Mouse (Mus musculus): ENCODE measurements around the gene Clca3a1. TPM values are rescaled to one million over a fixed set of nuclear protein-coding genes. Genes with fewer than 3 reads are reported as not detected.
"Not testable (repeated sequence)": the region's sequence is repeated elsewhere in the genome, so short reads cannot be mapped to it uniquely, and the experiment has no call there.

Clca3a1 gene
- total and polyA plus RNA-seq, 3 experiments = 0.27 TPM; not detected in 2

GRCm38 (mm10) chr3:144753120-144753519 is 7.7 kb downstream of the Clca3a1 start:
- dilution Hi-C loops (cut with MboI; ENCODE audit: extremely low pct_ligation_motif_present, extremely low pct_unique_long_range_greater_than_20kb, low sequenced_read_pairs) = no loop called here
- Histone ChIP-seq H3K4me1 (ENCODE audit: control insufficient read depth in 1 of 2, insufficient read depth in 2 of 2) (no peaks in the 10 kb centered on the region), H3K9ac (ENCODE audit: insufficient read depth, low read depth) (no peak overlapping the region), H3K4me2 (ENCODE audit: insufficient read depth, low read depth, poor library complexity, severe bottlenecking) (no peak overlapping the region), H3K27ac (ENCODE audit: insufficient read depth, low read depth) (no peak overlapping the region), H3K4me3 (replicated peaks in 1 of 3; ENCODE audit: low read depth in 2 of 3, low read length in 2 of 3, poor library complexity in 1 of 3) (no peak overlapping the region), H3K27me3 (replicated peaks) (no peaks in the 10 kb centered on the region), H3K79me2 (replicated peaks; ENCODE audit: control insufficient read depth, extremely low read depth, insufficient read depth, poor library complexity, severe bottlenecking) (no peaks in the 10 kb centered on the region), H3K9me3 (replicated peaks; ENCODE audit: low read length) (no peaks in the 10 kb centered on the region), H3K36me3 (replicated peaks in 1 of 2; ENCODE audit: control insufficient read depth in 1 of 2, insufficient read depth in 1 of 2, low read length in 1 of 2) (no peaks in the 10 kb centered on the region)
- no peak for TF ChIP-seq CHD1 (IDR thresholded peaks at IDR 0.05; ENCODE audit: low read depth, low read length)
- peak; percentile 54 for TF ChIP-seq SMC3 (IDR thresholded peaks at IDR 0.05; ENCODE audit: low read depth, low read length)
- TF ChIP-seq TCF12 (IDR thresholded peaks at IDR 0.05; ENCODE audit: low read depth, low read length) = no peak
- no peak for TF ChIP-seq ZNF384 (IDR thresholded peaks at IDR 0.05; ENCODE audit: low read depth, low read length)
- TF ChIP-seq POLR2A (IDR thresholded peaks at IDR 0.05; ENCODE audit: low read depth, low read length) = no peak
- TF ChIP-seq MYC (IDR thresholded peaks at IDR 0.05; ENCODE audit: low read depth, low read length) = no peak
- no peak for TF ChIP-seq RCOR1 (conservative IDR thresholded peaks at IDR 0.05; ENCODE audit: low read depth, low read length)
- no peak for TF ChIP-seq POLR2AphosphoS2 (IDR thresholded peaks at IDR 0.05; ENCODE audit: low read depth, low read length)
- TF ChIP-seq MAFK (IDR thresholded peaks at IDR 0.05; ENCODE audit: insufficient replicate concordance, low read length) = no peak
- peak; percentile 78 to 97 for TF ChIP-seq CTCF (conservative IDR thresholded peaks at IDR 0.05 in 1 of 2, IDR thresholded peaks at IDR 0.05 in 1 of 2; ENCODE audit: low read depth in 2 of 2, low read length in 2 of 2)
- peak; percentile 21 for TF ChIP-seq RAD21 (IDR thresholded peaks at IDR 0.05; ENCODE audit: low read depth, low read length)
- no peak for TF ChIP-seq NRF1 (IDR thresholded peaks at IDR 0.05; ENCODE audit: low read depth, low read length)
- DNase-seq (ENCODE audit: extremely low read depth) = peak; percentile 50
- in situ Hi-C loops (cut with MboI; ENCODE audit: low pct_ligation_motif_present, low pct_unique_long_range_greater_than_20kb, low sequenced_read_pairs) = no loop called here

- H3K27ac ChIP-seq (ENCODE audit: insufficient read depth, low read depth); dilution Hi-C loops (cut with MboI; ENCODE audit: extremely low pct_ligation_motif_present, extremely low pct_unique_long_range_greater_than_20kb, low sequenced_read_pairs); H3K79me2 ChIP-seq (replicated peaks; ENCODE audit: control insufficient read depth, extremely low read depth, insufficient read depth, poor library complexity, severe bottlenecking); DNase-seq (ENCODE audit: extremely low read depth); H3K9ac ChIP-seq (ENCODE audit: insufficient read depth, low read depth); H3K27me3 ChIP-seq (replicated peaks); in situ Hi-C loops (cut with MboI; ENCODE audit: low pct_ligation_motif_present, low pct_unique_long_range_greater_than_20kb, low sequenced_read_pairs); H3K9me3 ChIP-seq (replicated peaks; ENCODE audit: low read length); H3K4me1 ChIP-seq (ENCODE audit: control insufficient read depth in 1 of 2, insufficient read depth in 2 of 2); H3K4me3 ChIP-seq (replicated peaks in 1 of 3; ENCODE audit: low read depth in 2 of 3, low read length in 2 of 3, poor library complexity in 1 of 3); H3K4me2 ChIP-seq (ENCODE audit: insufficient read depth, low read depth, poor library complexity, severe bottlenecking); H3K36me3 ChIP-seq (replicated peaks in 1 of 2; ENCODE audit: control insufficient read depth in 1 of 2, insufficient read depth in 1 of 2, low read length in 1 of 2): not testable (repeated sequence)
These were observed 11.5 kb downstream of the Clca3a1 start for GRCm38 (mm10) chr3:144749062-144749963.

- H3K27me3 ChIP-seq (replicated peaks); H3K9me3 ChIP-seq (replicated peaks; ENCODE audit: low read length); H3K4me1 ChIP-seq (ENCODE audit: control insufficient read depth in 1 of 2, insufficient read depth in 2 of 2); in situ Hi-C loops (cut with MboI; ENCODE audit: low pct_ligation_motif_present, low pct_unique_long_range_greater_than_20kb, low sequenced_read_pairs); H3K9ac ChIP-seq (ENCODE audit: insufficient read depth, low read depth); H3K36me3 ChIP-seq (replicated peaks in 1 of 2; ENCODE audit: control insufficient read depth in 1 of 2, insufficient read depth in 1 of 2, low read length in 1 of 2); H3K79me2 ChIP-seq (replicated peaks; ENCODE audit: control insufficient read depth, extremely low read depth, insufficient read depth, poor library complexity, severe bottlenecking); H3K4me2 ChIP-seq (ENCODE audit: insufficient read depth, low read depth, poor library complexity, severe bottlenecking); dilution Hi-C loops (cut with MboI; ENCODE audit: extremely low pct_ligation_motif_present, extremely low pct_unique_long_range_greater_than_20kb, low sequenced_read_pairs); H3K27ac ChIP-seq (ENCODE audit: insufficient read depth, low read depth); DNase-seq (ENCODE audit: extremely low read depth); H3K4me3 ChIP-seq (replicated peaks in 1 of 3; ENCODE audit: low read depth in 2 of 3, low read length in 2 of 3, poor library complexity in 1 of 3): not testable (repeated sequence)
These were observed 13.1 kb downstream of the Clca3a1 start for GRCm38 (mm10) chr3:144747706-144748105.

GRCm38 (mm10) chr3:144738396-144738795 is 22.4 kb downstream of the Clca3a1 start:
- DNase-seq (ENCODE audit: extremely low read depth); H3K36me3 ChIP-seq (replicated peaks in 1 of 2; ENCODE audit: control insufficient read depth in 1 of 2, insufficient read depth in 1 of 2, low read length in 1 of 2); H3K4me3 ChIP-seq (replicated peaks in 1 of 3; ENCODE audit: low read depth in 2 of 3, low read length in 2 of 3, poor library complexity in 1 of 3); H3K4me1 ChIP-seq (ENCODE audit: control insufficient read depth in 1 of 2, insufficient read depth in 2 of 2); H3K4me2 ChIP-seq (ENCODE audit: insufficient read depth, low read depth, poor library complexity, severe bottlenecking); dilution Hi-C loops (cut with MboI; ENCODE audit: extremely low pct_ligation_motif_present, extremely low pct_unique_long_range_greater_than_20kb, low sequenced_read_pairs); H3K27ac ChIP-seq (ENCODE audit: insufficient read depth, low read depth); H3K79me2 ChIP-seq (replicated peaks; ENCODE audit: control insufficient read depth, extremely low read depth, insufficient read depth, poor library complexity, severe bottlenecking); in situ Hi-C loops (cut with MboI; ENCODE audit: low pct_ligation_motif_present, low pct_unique_long_range_greater_than_20kb, low sequenced_read_pairs); H3K9me3 ChIP-seq (replicated peaks; ENCODE audit: low read length); H3K27me3 ChIP-seq (replicated peaks); H3K9ac ChIP-seq (ENCODE audit: insufficient read depth, low read depth): not testable (repeated sequence)

Measured in CH12.LX (cell line).